Mouse (Mus musculus): ENCODE results near the gene Dlx1. TPM values are rescaled to one million over a fixed set of nuclear protein-coding genes. Genes with fewer than 3 reads are reported as not detected.

The Dlx1 gene
- total RNA-seq (2021) = 10 to 100 TPM; 13.6 to 19.3 TPM

GRCm38 (mm10) chr2:71528014-71528713 lies at the start of gene Dlx1:
Gene Dlx1 (plus strand): TSS chr2:71528113.
- no peak for DNase-seq (ENCODE audit: extremely low spot score in 1 of 2, low spot score in 1 of 2)

- DNase-seq (ENCODE audit: extremely low spot score in 1 of 2, low spot score in 1 of 2) = no peak
Measured at GRCm38 (mm10) chr2:71479917-71480316, 48.0 kb upstream of the Dlx1 start.

- no peak for DNase-seq (ENCODE audit: extremely low spot score in 1 of 2, low spot score in 1 of 2)
Measured at GRCm38 (mm10) chr2:71481825-71482224, 46.1 kb upstream of the Dlx1 start.

GRCm38 (mm10) chr2:71483046-71483716 lies 44.7 kb upstream of the Dlx1 start:
- DNase-seq (ENCODE audit: extremely low spot score in 1 of 2, low spot score in 1 of 2) = no peak

- no peak for DNase-seq (ENCODE audit: extremely low spot score in 1 of 2, low spot score in 1 of 2)
Measured at GRCm38 (mm10) chr2:71483717-71484066, 44.2 kb upstream of the Dlx1 start.

- no peak for DNase-seq (ENCODE audit: extremely low spot score in 1 of 2, low spot score in 1 of 2)
Measured at GRCm38 (mm10) chr2:71491295-71491694, 36.6 kb upstream of the Dlx1 start.

GRCm38 (mm10) chr2:71493161-71493683 lies 34.7 kb upstream of the Dlx1 start:
- no peak for DNase-seq (ENCODE audit: extremely low spot score in 1 of 2, low spot score in 1 of 2)

GRCm38 (mm10) chr2:71494503-71494902 lies 33.4 kb upstream of the Dlx1 start:
- DNase-seq (ENCODE audit: extremely low spot score in 1 of 2, low spot score in 1 of 2) = no peak

- DNase-seq (ENCODE audit: extremely low spot score in 1 of 2, low spot score in 1 of 2) = peak in 1 of 2 experiments; percentile 5
Measured at GRCm38 (mm10) chr2:71494971-71495370, 32.9 kb upstream of the Dlx1 start.

- DNase-seq (ENCODE audit: extremely low spot score in 1 of 2, low spot score in 1 of 2) = no peak
Measured at GRCm38 (mm10) chr2:71497175-71497574, 30.7 kb upstream of the Dlx1 start.

- DNase-seq (ENCODE audit: extremely low spot score in 1 of 2, low spot score in 1 of 2) = no peak
Measured at GRCm38 (mm10) chr2:71499276-71500230, 28.4 kb upstream of the Dlx1 start.

- DNase-seq (ENCODE audit: extremely low spot score in 1 of 2, low spot score in 1 of 2) = no peak
Measured at GRCm38 (mm10) chr2:71504852-71505251, 23.1 kb upstream of the Dlx1 start.

GRCm38 (mm10) chr2:71511209-71511608 lies 16.7 kb upstream of the Dlx1 start:
- DNase-seq (ENCODE audit: extremely low spot score in 1 of 2, low spot score in 1 of 2) = no peak

GRCm38 (mm10) chr2:71512326-71512725 lies 15.6 kb upstream of the Dlx1 start:
- DNase-seq (ENCODE audit: extremely low spot score in 1 of 2, low spot score in 1 of 2) = no peak

GRCm38 (mm10) chr2:71516995-71517394 lies 10.9 kb upstream of the Dlx1 start:
- no peak for DNase-seq (ENCODE audit: extremely low spot score in 1 of 2, low spot score in 1 of 2)

- no peak for DNase-seq (ENCODE audit: extremely low spot score in 1 of 2, low spot score in 1 of 2)
Measured at GRCm38 (mm10) chr2:71517466-71518099, 10.3 kb upstream of the Dlx1 start.

GRCm38 (mm10) chr2:71522871-71523270 lies 5.0 kb upstream of the Dlx1 start:
- DNase-seq (ENCODE audit: extremely low spot score in 1 of 2, low spot score in 1 of 2) = no peak

- no peak for DNase-seq (ENCODE audit: extremely low spot score in 1 of 2, low spot score in 1 of 2)
Measured at GRCm38 (mm10) chr2:71523431-71523830, 4.5 kb upstream of the Dlx1 start.

GRCm38 (mm10) chr2:71524763-71525162 lies 3.1 kb upstream of the Dlx1 start:
- DNase-seq (ENCODE audit: extremely low spot score in 1 of 2, low spot score in 1 of 2) = no peak

GRCm38 (mm10) chr2:71526595-71527322 lies 1.2 kb upstream of the Dlx1 start:
- DNase-seq (ENCODE audit: extremely low spot score in 1 of 2, low spot score in 1 of 2) = no peak
